8 mouse cellular contexts compared by ENCODE assay signal in genomic region chr9:58203516-58204447, GRCm38 (mm10). TPM values are rescaled to one million over a fixed set of nuclear protein-coding genes. Genes with fewer than 3 reads are reported as not detected.
A peak's percentile ranks its signal among the peaks of the same experiment; 100 is the strongest.
DNase-seq lines count a peak whose midpoint lies in the region; ATAC-seq and TF ChIP-seq lines count a peak whose summit lies in the region.

Gene Islr, minus strand, starts transcription at chr9:58204306.
Gene Islr2, minus strand, starts transcription at chr9:58204319.

- intact Hi-C loops in gastrocnemius, adult 2 months (cut with DNase I) = loop anchor here (1.0 kb wide), 1 partner anchor 165 kb away; no protein-coding TSS in a partner anchor

- 2% methylated on average over 42 of the region's 42 CpGs for WGBS in hindbrain, embryonic 15.5 days
- WGBS in macrophage (ENCODE audit: missing documents) = 8% methylated on average over 42 of the region's 42 CpGs

- peak within 1 kb of the TSS; percentile 73 for H3K4me3 ChIP-seq in gastrocnemius, adult 2 months
- H3K4me3 ChIP-seq in hindbrain, embryonic 15.5 days = peak within 1 kb of the TSS; percentile 35
- peak within 1 kb of the TSS; percentile 34 for H3K4me3 ChIP-seq in macrophage (ENCODE audit: inconsistent target)

- TF ChIP-seq CTCF in gastrocnemius, adult 2 months (IDR thresholded peaks at IDR 0.05) = peak; percentile 60

- peak; percentile 80 to 92 for DNase-seq in adrenal gland, adult (ENCODE audit: inconsistent age in 2 of 2, low spot score in 1 of 2)
- DNase-seq in adrenal gland, adult 8-10 months = no peak
- DNase-seq in cerebellum, postnatal 10 days = peak; percentile 88 to 89
- peak; percentile 72 for DNase-seq in gastrocnemius, adult 2 months
- DNase-seq in left cerebral cortex, adult 8-10 months (ENCODE audit: low spot score in 2 of 2) = peak in 1 of 2 experiments; percentile 44
- DNase-seq in right cerebral cortex, postnatal 10 days (ENCODE audit: low spot score in 2 of 2) = peak; percentile 73 to 76

- peak within 1 kb of the TSS; percentile 64 for H3K4me2 ChIP-seq in hindbrain, embryonic 15.5 days

- peak; percentile 58; the same call in 1 of the 2 replicates for ATAC-seq in hindbrain, embryonic 15.5 days (ENCODE audit: low FRiP score, low read depth)

- H3K27ac ChIP-seq in gastrocnemius, adult 2 months = peak within 1 kb of the TSS; percentile 70
- peak within 1 kb of the TSS; percentile 70 for H3K27ac ChIP-seq in hindbrain, embryonic 15.5 days (replicated peaks)
- no peak within 1 kb of the TSS for H3K27ac ChIP-seq in macrophage

- H3K27me3 ChIP-seq in hindbrain, embryonic 15.5 days = peaks cover 57% of the 10 kb centered on the region

- H3K79me2 ChIP-seq in macrophage (ENCODE audit: inconsistent target) = no peaks in the 10 kb centered on the region

- H3K4me1 ChIP-seq in hindbrain, embryonic 15.5 days (replicated peaks) = peaks cover 53% of the 10 kb centered on the region

- no peaks in the 10 kb centered on the region for H3K36me3 ChIP-seq in hindbrain, embryonic 15.5 days
- H3K36me3 ChIP-seq in macrophage (ENCODE audit: inconsistent target) = no peaks in the 10 kb centered on the region

- H3K9ac ChIP-seq in hindbrain, embryonic 15.5 days = peak within 1 kb of the TSS; percentile 23; the same call in 1 of the 2 replicates

- H3K9me3 ChIP-seq in hindbrain, embryonic 15.5 days = no peaks in the 10 kb centered on the region

RNA-seq across cellular contexts. Expression of gene Islr, which starts in this region (rescaled TPM):
- 10 to 100 TPM; 23.6 to 40.9 (median 28.1) TPM for total RNA-seq in adrenal gland, adult 8-10 months (2022)
- 10 to 100 TPM; 11.9 to 26.1 TPM for total RNA-seq in gastrocnemius, adult 2 months (2021)
- 37.1 and 44.2 TPM in 2 replicates for polyA plus RNA-seq in hindbrain, embryonic 15.5 days (2015; fragmentation: Nextera tagmentation; extraction: Ambion mirVana)
- total RNA-seq in left cerebral cortex, adult 8-10 months (2022) = 10 to 100 TPM; 14.8 to 23.4 (median 18.9) TPM
- total RNA-seq in macrophage (2018; cell fraction: chromatin; rRNA removed) = 1 to 10 TPM in 1 of 26 experiments, not detected in 25; 8.1 TPM
- under 1 TPM in 3 of 26 experiments, not detected in 23; 0.07 TPM for total RNA-seq in macrophage (2018; cell fraction: cytosol; rRNA removed)
- 1 to 10 TPM in 1 of 26 experiments, not detected in 25; 1.7 TPM for total RNA-seq in macrophage (2018; cell fraction: nucleus; rRNA removed)
- polyA plus RNA-seq in macrophage (2018) = not detected in 3 replicates

RNA-seq across cellular contexts. Expression of gene Islr2, which starts in this region (rescaled TPM):
- 1 to 10 TPM; 1.2 to 1.9 (median 1.7) TPM for total RNA-seq in adrenal gland, adult 8-10 months (2022)
- 1 to 10 TPM; 2.6 to 3.3 TPM for total RNA-seq in gastrocnemius, adult 2 months (2021)
- polyA plus RNA-seq in hindbrain, embryonic 15.5 days (2015; fragmentation: Nextera tagmentation; extraction: Ambion mirVana) = 20.1 and 27.6 TPM in 2 replicates
- 10 to 100 TPM; 63.9 to 73.8 (median 69.4) TPM for total RNA-seq in left cerebral cortex, adult 8-10 months (2022)
- 1 to 10 TPM in 1 of 26 experiments, under 1 TPM in 4, not detected in 21; 0.18 to 1.4 (median 0.41) TPM for total RNA-seq in macrophage (2018; cell fraction: chromatin; rRNA removed)
- under 1 TPM in 3 of 26 experiments, not detected in 23; 0.04 to 0.24 (median 0.05) TPM for total RNA-seq in macrophage (2018; cell fraction: cytosol; rRNA removed)
- total RNA-seq in macrophage (2018; cell fraction: nucleus; rRNA removed) = 1 to 10 TPM in 2 of 26 experiments, under 1 TPM in 7, not detected in 17; 0.15 to 2.3 (median 0.26) TPM
- polyA plus RNA-seq in macrophage (2018) = not detected in 3 replicates

Comparison
In these comparisons a context has a peak if more than half of its experiments do, and no peak if none do; other contexts are left out.
1. RNA of gene Islr2 (total RNA-seq): 63.9 to 73.8 TPM in left cerebral cortex, adult 8-10 months; 2.6 to 3.3 TPM in gastrocnemius, adult 2 months and 1.2 to 1.9 TPM in adrenal gland, adult 8-10 months; every median in the first group is over 10 times any median in the second.
2. RNA of gene Islr (polyA plus RNA-seq): 37.1 to 44.2 TPM in hindbrain, embryonic 15.5 days; not detected in macrophage; every median in the first group is over 10 times any median in the second.
3. RNA of gene Islr2 (polyA plus RNA-seq): 20.1 to 27.6 TPM in hindbrain, embryonic 15.5 days; not detected in macrophage; every median in the first group is over 10 times any median in the second.
4. Peak in every context shown above with its lines, with median percentiles within 50 percentile points of each other: H3K4me3 ChIP-seq.